Mouse (Mus musculus): Measurements from ENCODE around the gene Tex46.

The Tex46 gene

DNA sequence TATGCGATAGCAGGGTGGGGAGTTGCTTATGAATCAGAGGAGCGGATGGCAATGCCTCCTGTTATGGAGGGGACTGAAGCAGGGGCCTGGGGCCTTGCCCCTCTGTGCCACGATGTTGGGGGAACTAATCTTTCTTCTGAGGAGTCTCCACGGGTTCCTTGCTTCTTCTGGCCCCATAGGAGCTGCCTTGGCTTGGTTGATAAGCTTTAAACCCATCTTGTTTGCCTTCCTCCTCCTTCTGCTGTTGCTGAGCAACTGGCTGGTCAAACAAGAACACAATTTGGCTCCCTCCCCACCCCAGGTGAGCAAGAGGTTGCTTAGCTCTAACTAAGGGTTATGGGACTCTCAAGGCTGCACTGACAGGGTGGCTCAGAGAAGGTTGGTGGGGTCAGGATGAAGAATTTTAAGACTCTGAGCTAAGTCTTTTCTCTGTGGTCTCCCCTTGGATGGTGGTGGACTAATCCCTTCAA lies at the start of gene Tex46:
Tex46 (plus strand) TSS at position 51 of the 470 bp plus-strand sequence.
- no peak for DNase-seq

DNA sequence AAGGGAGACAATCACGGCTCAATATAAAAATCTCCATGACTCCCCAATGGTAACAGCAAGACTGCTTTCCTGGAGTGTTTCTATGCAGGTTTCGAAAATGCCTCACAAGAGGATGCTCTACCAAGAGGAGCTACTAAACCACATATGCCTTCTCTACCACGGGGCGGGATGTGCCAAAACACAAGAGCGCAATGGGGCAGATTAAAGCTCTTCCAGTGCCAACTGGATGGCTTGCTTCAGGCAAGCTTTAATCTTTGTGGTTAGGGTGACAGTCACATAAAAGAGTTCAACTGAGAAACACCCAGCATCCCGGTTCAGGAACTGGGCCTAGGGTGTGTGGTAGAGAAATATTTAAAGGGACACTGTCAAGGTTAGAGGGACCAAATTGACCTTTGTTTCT lies 47.5 kb upstream of the Tex46 start:
- no peak for DNase-seq

DNA sequence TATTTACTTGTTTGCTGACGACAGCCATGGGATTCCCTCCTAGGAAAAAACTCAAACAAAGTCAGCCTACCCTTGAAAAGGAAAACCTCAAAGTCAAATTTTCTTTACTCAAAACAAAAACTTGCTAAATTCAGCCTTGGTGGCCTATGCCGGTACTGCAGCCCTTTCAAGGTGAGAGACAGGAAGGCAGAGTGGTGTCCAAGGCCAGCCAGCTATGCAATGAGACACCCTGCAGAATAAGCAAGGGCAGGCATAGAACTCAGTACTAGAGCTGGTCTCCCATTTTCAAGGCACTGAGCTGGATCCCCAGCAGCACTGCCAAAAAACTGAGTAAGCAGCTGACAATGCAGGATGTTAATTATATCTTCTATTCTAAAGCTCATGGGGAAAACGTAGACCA lies 41.6 kb upstream of the Tex46 start:
- DNase-seq: no peak

DNA sequence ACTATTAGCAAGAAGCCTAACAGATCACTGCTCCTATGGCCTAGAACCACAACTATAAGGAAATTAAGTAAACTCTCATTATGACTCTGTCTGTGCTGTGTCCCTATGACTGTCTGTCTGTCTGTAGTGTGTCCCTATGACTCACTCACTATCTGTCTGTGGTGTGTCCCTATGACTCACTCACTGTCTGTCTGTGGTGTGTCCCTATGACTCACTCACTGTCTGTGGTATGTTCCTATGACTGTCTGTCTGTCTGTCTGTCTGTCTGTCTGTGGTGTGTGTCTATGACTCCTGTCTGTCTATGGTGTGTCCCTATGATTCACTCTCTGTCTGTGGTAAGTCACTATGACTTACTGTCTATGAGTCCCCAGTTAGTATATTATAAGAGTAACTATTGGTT lies 40.2 kb upstream of the Tex46 start:
- no peak for DNase-seq

DNA sequence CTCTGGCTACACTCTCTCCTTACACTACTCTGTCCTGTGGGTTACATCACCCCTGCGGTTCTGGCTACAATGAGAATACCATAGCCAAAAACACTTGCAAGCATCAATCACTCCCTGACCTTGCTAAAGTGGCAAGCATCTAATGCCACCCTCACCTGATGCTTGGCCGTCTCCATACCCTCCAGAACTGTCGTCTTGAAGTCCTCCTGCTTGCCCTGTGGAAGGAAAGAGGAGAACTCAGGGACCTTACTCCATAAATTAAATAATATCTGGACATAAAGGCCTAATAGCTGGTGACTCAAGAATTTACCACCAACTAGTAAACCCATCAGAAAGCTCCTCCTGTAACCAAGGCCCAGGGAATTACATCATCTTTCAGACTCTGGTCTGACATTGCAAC lies 28.4 kb upstream of the Tex46 start:
- no peak for DNase-seq

DNA sequence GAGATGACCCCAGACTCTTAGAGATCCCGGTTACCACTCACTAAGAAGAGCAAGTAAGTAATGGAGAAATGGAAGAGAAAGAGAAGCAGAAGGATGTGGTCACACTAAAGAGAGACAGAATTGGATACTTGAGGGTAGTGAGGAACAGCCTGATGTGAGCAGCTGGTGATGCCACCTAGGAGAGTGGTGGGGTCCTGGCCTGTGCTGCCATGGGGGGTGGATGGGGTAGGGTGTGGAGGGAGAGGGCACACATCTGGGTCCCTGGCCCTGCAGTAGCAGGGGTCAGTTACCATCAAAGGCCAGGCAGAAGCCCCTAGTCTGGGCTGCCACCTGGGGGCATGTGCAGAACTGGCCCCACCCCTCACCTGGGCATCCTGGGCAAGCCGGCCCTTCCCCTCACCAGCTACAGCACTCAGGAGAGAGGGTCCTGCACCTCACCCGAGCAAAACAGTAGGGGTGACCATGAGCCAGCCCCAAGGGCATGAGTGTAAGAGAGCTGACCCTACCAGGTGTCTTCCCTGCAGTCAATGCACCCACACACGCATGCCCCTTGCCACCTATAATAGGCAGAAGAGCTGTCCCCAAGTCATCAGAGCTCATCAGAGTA lies 22.9 kb upstream of the Tex46 start:
- no peak for DNase-seq

DNA sequence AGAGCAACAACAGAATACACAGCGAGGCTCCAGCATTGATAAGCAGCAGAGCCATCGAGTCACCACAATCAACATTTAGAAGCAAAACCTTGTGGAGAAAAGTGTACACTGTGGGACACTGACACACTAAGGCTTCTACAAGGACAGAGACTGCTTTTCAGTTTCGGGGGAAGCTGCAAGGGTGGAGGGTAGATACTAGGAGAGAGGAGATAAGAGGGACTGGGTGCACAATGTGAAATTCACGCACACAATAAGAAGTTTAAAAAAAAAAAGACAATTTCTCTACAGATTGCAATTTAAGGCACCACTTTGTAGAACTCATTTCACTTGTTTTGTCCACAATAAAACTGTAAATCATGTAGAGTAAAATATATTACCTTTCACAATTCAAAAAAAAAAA lies 22.2 kb upstream of the Tex46 start:
- no peak for DNase-seq

DNA sequence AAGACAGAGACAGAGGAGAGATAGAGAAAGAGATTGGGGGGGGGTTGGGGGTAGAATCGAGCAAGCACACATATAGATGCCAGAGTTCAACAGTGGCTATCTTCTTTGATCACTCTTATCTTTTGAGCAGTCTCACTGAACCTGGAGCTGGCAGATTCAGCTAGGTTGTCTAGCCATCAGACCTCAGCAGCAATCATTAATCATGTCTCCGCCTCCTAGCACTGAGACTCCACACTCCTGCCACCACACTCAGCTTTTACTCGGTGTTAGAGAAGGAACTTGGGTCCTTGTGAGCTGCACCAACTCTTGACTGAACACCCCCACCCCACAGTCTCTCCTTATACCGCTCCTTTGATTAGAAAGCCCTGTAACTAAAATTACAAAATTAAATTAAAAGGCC lies 18.1 kb upstream of the Tex46 start:
- no peak for DNase-seq

DNA sequence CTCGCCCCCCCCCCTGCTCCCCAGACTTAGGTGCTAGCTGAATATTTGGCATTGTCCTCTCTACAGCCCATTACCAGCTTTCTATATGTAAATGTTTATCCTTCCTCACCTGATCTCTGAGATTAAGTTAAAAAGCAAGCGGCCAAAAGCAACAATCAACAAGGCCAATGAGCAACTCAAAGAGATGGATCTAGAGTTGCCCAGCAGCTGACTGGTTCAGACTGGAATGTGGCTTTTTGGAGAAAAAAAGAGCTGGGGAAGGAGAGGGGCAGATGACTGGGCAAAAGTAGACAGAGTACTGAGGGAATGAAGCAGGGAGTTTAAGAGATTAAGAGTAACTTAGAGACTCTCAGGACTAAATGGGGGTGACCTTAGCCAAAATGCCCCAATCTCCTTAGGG lies 16.2 kb upstream of the Tex46 start:
- no peak for DNase-seq

DNA sequence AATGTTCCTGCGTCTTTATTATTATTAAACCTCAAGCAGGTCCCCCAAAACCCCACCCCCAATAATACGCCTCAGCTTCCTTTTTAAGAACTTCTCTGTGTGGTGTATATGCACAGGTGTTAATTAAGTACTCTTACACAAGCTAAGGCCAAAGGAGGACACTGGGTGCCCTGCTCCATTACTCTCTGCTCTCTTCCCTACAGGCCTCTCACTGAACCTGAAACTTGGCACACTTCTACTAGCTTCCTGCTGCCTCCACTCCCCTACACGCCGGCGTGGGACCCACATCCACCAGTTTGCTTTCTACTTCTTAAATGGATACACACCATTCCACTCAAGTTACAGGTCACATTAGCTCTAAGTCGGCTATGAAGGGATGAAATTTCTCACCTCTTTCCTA lies 15.0 kb upstream of the Tex46 start:
- no peak for DNase-seq

DNA sequence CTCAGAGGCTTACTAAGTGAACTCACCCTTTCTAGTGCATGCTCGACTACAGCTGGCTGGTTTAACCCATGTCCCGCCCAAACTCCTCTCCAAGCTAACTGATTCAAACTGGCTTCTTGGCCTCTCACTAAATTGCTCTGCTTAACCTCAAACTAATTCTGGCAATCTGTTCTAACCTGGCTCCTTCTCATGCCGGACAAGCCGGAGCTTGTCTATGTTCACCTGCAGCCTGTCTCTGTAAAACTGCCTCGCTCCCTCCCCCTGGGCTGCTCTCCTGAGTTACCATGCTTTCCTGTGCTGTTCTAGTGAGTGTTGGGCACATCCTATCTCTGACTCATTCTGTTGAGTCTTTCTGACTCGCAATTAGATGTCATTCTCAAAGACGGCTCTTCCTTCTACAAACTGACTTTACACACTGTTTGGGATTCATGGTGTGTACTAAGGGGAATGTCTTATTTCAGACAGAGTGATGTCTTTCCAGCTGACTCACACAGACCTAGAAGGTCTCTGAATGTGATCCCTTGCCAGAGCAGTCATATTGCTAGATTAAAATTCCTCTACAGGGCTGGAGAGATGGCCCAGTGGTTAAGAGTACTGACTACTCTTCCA lies 11.9 kb upstream of the Tex46 start:
- DNase-seq: peak; percentile 4

DNA sequence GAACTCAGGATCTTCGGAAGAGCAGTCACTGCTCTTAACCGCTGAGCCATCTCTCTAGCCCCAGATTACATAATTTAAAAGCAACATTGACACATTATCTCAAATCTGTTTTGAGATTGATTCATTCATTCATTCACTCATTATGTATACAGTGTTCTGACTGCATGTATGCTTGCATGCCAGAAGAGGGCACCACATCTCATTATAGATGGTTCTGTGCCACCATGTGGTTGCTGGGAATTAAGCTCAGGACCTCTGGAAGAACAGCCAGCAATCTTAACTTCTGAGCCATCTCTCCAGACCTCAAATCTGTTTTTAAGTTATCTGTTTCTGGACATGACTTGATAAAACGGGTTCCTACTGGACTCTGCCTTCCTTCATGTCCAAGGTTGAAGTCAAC lies 10.4 kb upstream of the Tex46 start:
- no peak for DNase-seq

DNA sequence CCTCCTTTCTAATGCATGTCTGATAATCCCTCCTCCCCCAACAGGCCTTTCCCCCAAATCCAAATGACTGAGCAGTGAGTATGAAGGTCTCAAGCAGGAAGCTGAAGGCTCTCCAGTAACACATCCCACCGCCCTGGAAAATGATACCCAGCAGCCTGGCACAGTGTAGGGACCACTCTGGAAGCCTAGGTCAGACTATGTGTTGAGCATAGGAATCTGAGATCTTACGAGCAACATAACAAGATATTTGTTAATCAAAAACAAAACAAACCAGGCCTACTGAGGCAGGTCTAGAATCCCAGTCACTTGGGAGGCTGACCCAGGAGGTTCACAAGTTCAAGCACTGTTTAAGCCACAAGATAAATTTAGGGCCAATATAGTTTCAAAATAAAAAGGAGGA lies 9.7 kb upstream of the Tex46 start:
- no peak for DNase-seq

DNA sequence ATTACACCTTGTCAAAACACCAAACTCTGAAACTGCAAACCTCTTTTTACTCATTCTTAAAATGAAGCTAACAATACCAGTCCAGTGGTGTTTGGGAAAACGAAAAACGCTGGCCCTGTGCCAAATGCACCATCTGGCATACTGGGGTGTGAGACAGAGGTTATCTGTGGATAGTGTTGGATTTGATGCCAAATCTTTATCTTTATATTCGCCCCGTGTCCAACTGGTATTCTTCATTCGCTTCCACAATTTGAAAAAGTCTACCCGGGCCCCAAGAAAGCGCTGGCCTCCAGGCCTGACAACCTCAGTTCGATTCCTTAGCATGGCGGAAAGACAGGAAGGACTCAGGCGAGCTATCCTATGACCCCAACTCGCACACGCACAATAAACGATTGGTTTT lies 8.8 kb upstream of the Tex46 start:
- DNase-seq: peak; percentile 34

DNA sequence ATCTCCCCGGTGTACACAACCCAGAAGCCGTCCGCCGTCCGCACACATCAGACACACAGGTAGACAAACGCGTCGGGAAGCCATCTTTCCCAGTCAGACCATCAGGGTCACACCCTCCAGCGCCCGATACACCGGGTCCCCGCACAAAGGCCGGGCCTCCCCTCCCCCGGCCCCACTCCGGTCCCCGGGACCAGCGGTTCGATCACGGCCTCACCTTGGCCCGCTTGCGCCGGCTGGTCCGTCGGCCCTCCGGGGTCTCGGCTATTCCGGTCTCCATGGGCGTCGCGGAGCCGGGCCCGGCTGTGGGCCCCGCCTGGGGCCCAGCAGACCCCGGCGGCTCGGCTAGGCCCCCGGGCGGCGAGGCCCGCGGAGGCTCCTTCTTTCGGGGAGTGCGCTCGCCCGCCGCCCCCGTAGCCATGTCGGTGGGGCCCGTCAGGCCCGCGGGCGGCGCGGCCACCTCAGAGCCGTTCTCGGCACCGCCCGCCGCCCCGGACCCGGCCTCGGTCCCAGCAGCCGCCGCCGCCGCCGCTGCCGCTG lies 8.2 kb upstream of the Tex46 start:
- DNase-seq: peak; percentile 66

DNA sequence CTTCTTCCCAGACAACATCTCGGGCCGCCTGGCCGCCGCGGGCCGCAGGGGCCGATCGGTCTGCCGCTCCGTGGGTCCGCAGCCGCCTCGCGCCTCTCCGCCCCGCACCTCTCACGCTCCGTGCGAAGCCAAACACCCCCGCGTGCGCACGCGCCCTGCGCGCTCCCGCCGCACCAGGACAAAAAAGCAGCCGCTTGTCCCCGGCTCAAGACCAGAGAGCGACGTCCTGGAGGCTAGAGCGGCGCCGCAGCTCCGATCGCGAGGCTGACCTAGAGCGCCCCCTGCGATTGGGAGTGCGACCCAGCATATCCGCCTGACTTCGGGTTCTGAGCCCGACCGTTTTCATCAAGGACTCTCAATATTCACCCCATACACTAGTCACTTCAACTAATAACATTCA lies 7.7 kb upstream of the Tex46 start, which contains the start of gene Kdm1a:
Kdm1a (minus strand) TSS at position 156 of the 400 bp plus-strand sequence.
- peak; percentile 95 for DNase-seq

DNA sequence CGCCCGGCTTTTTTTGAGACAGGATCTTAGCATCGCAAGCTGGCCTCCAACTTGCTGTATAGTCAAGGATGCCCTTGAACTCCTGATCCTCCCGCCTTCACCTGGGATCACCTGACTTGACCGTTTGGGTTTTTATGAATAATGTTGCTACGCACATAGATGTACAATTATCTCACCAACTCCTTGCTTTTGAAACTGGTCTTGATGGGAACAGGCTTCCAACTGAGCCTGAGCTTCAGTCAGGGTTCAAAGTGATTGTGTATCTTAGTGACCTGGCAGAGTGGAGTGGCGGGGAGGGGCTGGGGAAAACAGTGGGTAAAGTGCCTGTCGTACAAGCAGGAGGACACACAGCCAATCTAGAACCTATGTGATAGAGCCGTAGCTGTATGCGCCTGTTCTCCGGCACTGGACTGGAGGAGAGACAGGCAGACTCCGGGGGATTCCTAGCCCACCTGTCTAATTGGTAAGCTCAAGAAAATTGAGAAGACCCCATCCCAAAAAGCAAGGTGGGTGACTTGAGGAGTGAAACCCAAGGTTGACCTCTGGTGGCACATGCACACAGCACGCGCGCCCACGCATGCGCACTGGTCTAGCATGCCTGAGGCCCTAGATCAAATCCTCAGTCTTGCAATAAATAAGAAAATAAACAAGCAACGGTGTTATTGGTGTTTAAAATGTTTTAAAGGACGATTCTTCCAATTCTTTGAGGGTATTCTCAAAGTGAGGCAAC lies 4.3 kb upstream of the Tex46 start:
- DNase-seq: no peak

DNA sequence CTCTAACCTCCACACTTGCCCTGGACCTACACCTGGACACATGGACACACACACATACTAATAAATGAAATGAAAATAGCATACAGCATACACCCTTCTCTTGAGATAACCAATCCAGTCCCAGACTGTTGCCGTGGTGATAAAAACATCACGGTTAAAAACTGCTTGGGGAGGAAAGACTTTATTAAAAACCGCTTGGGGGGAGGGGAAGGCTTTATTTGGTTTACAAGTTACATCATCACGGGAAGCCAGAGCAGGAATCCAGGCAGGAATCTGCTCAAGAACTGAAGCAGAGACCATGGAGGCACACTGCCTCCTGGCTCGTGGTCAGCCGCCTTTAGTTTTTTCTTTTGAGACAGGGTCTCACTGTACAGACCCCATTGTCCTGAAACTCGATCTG lies 3.4 kb downstream of the Tex46 start:
- no peak for DNase-seq

DNA sequence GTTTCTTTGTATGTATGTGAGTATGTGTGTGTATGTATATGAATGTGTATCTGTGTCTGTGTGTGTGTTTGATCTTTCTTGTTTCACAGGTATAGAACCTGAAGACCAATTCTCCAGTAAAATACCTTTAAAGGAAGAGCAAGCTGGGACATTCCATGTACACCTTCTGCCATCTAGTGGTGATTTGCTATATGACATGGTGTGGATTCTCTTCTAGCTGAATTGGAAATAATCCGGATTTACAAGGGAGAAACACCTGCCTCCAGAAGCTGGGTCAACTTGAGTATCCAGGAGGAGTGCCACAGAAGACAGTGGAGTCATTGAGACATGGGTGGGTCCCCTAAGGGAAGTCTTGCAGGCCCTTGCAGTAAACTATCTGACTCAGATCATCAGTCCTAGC lies 11.1 kb downstream of the Tex46 start:
- DNase-seq: peak; percentile 27

DNA sequence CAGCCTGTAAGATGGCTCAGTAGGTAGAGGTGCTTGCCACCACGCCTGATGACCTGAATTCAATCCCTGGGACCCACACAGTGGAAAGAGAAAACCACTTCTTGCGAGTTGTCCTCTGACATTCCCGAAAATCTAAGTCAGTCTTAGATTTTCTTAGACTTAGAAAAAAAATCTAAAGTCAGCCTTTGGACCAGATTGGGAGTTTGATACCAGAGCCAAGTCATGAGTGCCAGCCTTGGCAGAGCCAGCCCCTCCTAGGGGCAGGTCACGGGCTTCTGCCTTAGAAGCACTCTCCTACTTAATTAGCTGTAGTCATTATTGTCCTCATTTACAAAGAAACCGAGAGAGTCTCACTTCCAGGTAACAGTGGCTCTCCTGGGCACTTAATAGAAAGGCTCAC lies 11.7 kb downstream of the Tex46 start:
- no peak for DNase-seq

DNA sequence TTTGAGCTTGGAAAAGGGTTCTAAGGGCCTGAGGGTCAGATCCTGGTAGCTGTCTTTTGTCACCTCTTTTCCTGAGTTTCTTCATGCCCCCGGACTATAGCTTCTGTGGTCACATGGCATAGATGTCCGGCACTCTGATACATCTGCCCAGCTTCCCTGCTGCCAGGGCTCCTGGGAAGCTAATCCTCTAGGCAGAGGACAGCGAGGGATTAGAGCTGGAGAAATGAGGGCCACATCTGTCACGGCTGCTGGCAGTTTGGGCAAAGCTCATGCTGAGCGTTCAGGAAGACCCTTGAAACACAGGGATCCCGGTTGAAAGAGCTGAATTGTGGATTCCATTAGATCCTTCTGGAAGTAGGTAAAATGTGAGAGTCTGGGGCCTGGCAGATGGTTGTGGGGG lies 12.2 kb downstream of the Tex46 start, which contains the start of gene Lactbl1:
Lactbl1 (plus strand) TSS at position 234 of the 400 bp plus-strand sequence.
- no peak for DNase-seq

DNA sequence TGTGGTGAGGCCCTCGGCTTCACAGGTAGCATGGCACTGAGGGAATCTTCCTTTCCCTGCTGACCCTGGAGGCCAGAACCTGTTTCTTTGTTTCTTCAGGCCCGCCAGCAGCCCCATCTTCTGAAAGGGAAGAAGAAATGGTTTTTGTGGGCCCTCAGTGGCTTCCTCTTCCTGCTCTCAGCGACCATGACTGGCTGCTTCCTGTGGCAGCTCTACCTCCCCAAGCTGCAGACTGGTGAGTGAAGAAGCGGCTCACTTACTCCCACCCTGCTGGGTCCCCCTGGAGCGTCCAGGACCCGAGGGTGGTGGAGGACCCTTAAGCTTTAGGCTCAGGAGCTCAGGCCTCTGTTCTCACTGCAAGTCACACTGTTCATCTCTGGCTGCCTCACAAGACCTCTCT lies 16.4 kb downstream of the Tex46 start:
- peak; percentile 53 for DNase-seq

DNA sequence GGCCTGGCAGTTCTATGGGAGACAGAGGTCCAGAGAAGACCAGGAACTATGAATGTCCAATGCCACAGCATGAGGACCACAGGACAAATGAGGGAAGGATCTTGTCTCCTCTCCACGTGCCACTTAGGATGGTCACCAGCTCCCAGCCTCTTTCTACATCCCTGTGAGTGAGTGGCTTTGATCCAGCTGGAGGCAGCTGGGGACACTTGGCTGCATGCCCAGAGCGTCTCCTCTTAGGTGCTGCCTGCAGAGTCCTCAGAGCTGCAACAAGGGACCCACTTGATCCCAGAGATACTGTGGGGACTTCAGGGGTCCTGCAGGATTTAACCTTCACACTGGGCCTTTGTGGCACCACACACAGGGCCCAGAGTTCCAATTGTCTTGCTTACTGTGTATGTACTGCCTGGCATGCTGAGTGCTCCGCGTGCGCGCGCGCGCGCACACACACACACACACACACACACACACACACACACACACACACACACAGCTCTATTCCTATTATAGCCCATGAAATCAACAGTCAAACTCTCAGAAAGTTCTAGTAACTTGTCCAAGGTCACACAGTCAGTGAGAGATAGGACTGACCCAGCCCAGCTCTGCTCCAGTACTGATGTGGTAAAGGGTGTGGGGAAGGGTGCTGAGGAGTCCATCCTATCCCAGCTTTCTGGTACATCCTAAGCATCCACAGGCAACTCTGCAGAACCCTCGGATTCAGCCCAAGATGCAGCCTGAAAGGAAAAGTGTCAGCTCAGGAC lies 21.2 kb downstream of the Tex46 start:
- no peak for DNase-seq
